Mouse (Mus musculus) ES-E14 (cell line): ENCODE measurements around the gene P3h1.

ENCODE experiments used
- CHD2 ChIP-seq: IDR thresholded peaks from 2 replicates; pipeline ENCODE4 v1.6.1; 2014; ENCODE audit warnings: mild to moderate bottlenecking, low read depth, low read length, inconsistent platforms
- MAFK ChIP-seq: IDR thresholded peaks from 2 replicates; pipeline ENCODE4 v1.6.1; 2014; ENCODE audit warnings: mild to moderate bottlenecking, low read depth, low read length, inconsistent platforms; ENCODE audit not compliant: insufficient read depth
- ZC3H11A ChIP-seq: IDR thresholded peaks from 2 replicates; pipeline ENCODE4 v1.6.1; 2012; ENCODE audit warnings: low read depth, mild to moderate bottlenecking, inconsistent platforms, low read length, borderline replicate concordance
- ZNF384 ChIP-seq: IDR thresholded peaks from 2 replicates; pipeline ENCODE4 v1.6.1; 2012; ENCODE audit warnings: low read depth, low read length, inconsistent platforms

DNA sequence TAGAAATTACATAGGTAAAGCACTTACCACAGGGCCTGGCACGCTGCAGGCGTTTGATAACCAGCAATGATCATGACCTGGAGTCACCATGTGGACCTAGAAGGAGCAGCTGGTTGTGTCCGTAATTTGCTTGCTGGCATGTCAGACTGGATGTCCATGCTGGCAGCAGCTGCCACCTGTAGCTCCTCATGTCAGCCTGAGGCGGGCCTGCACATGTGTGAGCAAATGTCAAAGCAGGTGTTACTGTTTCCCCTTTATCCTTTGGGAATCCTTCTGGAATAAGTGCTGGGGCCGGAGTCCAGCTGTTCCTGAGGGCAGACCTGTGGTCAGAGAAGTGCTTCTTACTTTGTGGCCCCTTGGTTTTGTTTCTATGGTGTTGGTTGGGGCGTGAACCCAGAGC is 34.6 kb upstream of the P3h1 start:
- no peak for TF ChIP-seq ZNF384
- TF ChIP-seq MAFK = no peak
- TF ChIP-seq CHD2 = no peak
- TF ChIP-seq ZC3H11A = no peak
